9 mouse cellular contexts compared by ENCODE assay signal in genomic region chr2:138245631-138246289, GRCm38 (mm10). TPM values are rescaled to one million over a fixed set of nuclear protein-coding genes. Genes with fewer than 3 reads are reported as not detected.
DNase-seq lines count a peak whose midpoint lies in the region; ATAC-seq and TF ChIP-seq lines count a peak whose summit lies in the region.
"Had no signal": no experiment of that assay in that cellular context is flagged by ENCODE, and none has a peak within 500 bp of the region (broad histone marks: within the 10 kb centered on the region; RNA-seq: fewer than 3 reads in every experiment).

No protein-coding gene starts in this region.

- no peak overlapping the region for H3K27ac ChIP-seq in cerebellum, adult 2 months (ENCODE audit: insufficient read depth, low read length)
- peak overlapping the region; percentile 2; the same call in 1 of the 2 replicates for H3K27ac ChIP-seq in stomach, embryonic 14.5 days (ENCODE audit: low read length)
- H3K27ac ChIP-seq in stomach, postnatal 0 days (replicated peaks), result no peak overlapping the region
- peak overlapping the region; percentile 11; the same call in 1 of the 2 replicates for H3K27ac ChIP-seq in hindbrain, postnatal 0 days
- peak overlapping the region; percentile 74 for H3K27ac ChIP-seq in lung, embryonic 16.5 days (ENCODE audit: low read length)
- H3K27ac ChIP-seq: liver, embryonic 14.5 days had no signal

- 64% methylated on average over 2 of the region's 2 CpGs for WGBS in cerebellum, adult 2 months
- WGBS in stomach, embryonic 14.5 days, result 55% methylated on average over 2 of the region's 2 CpGs
- WGBS in stomach, postnatal 0 days, result 49% methylated on average over 2 of the region's 2 CpGs
- WGBS in hindbrain, postnatal 0 days, result 48% methylated on average over 2 of the region's 2 CpGs
- 46% methylated on average over 2 of the region's 2 CpGs for WGBS in lung, embryonic 16.5 days

- no peaks in the 10 kb centered on the region for H3K4me1 ChIP-seq in cerebellum, adult 2 months (ENCODE audit: control insufficient read depth, insufficient read depth, low read length)
- H3K4me1 ChIP-seq in stomach, embryonic 14.5 days (ENCODE audit: control insufficient read depth, insufficient read depth, low read length), result no peaks in the 10 kb centered on the region
- H3K4me1 ChIP-seq in stomach, postnatal 0 days (replicated peaks; ENCODE audit: control insufficient read depth, insufficient read depth), result 0 out of 2 replicates have a peak, but pooled peaks cover 2% of the 10 kb centered on the region
- no peaks in the 10 kb centered on the region for H3K4me1 ChIP-seq in hindbrain, postnatal 0 days (ENCODE audit: insufficient read depth, low read length)
- H3K4me1 ChIP-seq in lung, embryonic 16.5 days (replicated peaks; ENCODE audit: control insufficient read depth, insufficient read depth, low read length), result peaks cover 16% of the 10 kb centered on the region

- TF ChIP-seq POLR2A in cerebellum, adult 2 months (IDR thresholded peaks at IDR 0.05; ENCODE audit: borderline replicate concordance, insufficient read depth, low read length), result no peak

- TF ChIP-seq EP300 in stomach, postnatal 0 days (optimal IDR thresholded peaks at IDR 0.05), result no peak

- ATAC-seq in stomach, embryonic 14.5 days (ENCODE audit: insufficient number of reproducible peaks, insufficient read depth, low FRiP score, low read depth), result peak; percentile 75; the same call in 1 of the 2 replicates
- no peak for ATAC-seq in stomach, postnatal 0 days (ENCODE audit: low FRiP score, low TSS enrichment)
- ATAC-seq in hindbrain, postnatal 0 days, result 0 out of 2 replicates have a peak, but pooled peaks have one; percentile 68
- ATAC-seq in lung, embryonic 16.5 days (ENCODE audit: low read depth), result peak; percentile 97

- TF ChIP-seq CTCF in cerebellum, adult 2 months (IDR thresholded peaks at IDR 0.05; ENCODE audit: borderline replicate concordance, insufficient read depth, low read depth, low read length), result no peak
- no peak for TF ChIP-seq CTCF in stomach, postnatal 0 days (IDR thresholded peaks at IDR 0.05; ENCODE audit: low read depth)
- TF ChIP-seq CTCF in hindbrain, postnatal 0 days (IDR thresholded peaks at IDR 0.05; ENCODE audit: low read depth), result no peak; the same call in 1 of the 2 replicates

- H3K9me3 ChIP-seq in stomach, embryonic 14.5 days (ENCODE audit: control insufficient read depth, low read depth, low read length), result no peaks in the 10 kb centered on the region
- no peaks in the 10 kb centered on the region for H3K9me3 ChIP-seq in stomach, postnatal 0 days (ENCODE audit: control insufficient read depth, low read length)
- no peaks in the 10 kb centered on the region for H3K9me3 ChIP-seq in hindbrain, postnatal 0 days (ENCODE audit: low read length)
- no peaks in the 10 kb centered on the region for H3K9me3 ChIP-seq in lung, embryonic 16.5 days (ENCODE audit: control insufficient read depth, low read length)

- no peak overlapping the region for H3K4me2 ChIP-seq in stomach, embryonic 14.5 days (replicated peaks; ENCODE audit: low read depth, low read length)
- no peak overlapping the region for H3K4me2 ChIP-seq in stomach, postnatal 0 days (replicated peaks; ENCODE audit: low read depth)
- no peak overlapping the region for H3K4me2 ChIP-seq in hindbrain, postnatal 0 days (ENCODE audit: low read depth, low read length)
- H3K4me2 ChIP-seq in lung, embryonic 16.5 days (ENCODE audit: low read depth, low read length), result peak overlapping the region; percentile 25; the same call in 1 of the 2 replicates

- no peak overlapping the region for H3K9ac ChIP-seq in stomach, embryonic 14.5 days (replicated peaks; ENCODE audit: low read depth, low read length)
- no peak overlapping the region for H3K9ac ChIP-seq in stomach, postnatal 0 days (ENCODE audit: low read length)
- H3K9ac ChIP-seq in hindbrain, postnatal 0 days (replicated peaks; ENCODE audit: low read length), result no peak overlapping the region
- 0 out of 2 replicates have a peak overlapping the region, but pooled peaks have one; percentile 24 for H3K9ac ChIP-seq in lung, embryonic 16.5 days (ENCODE audit: low read length)
- H3K9ac ChIP-seq: liver, embryonic 14.5 days had no signal

- no peaks in the 10 kb centered on the region for H3K36me3 ChIP-seq in stomach, embryonic 14.5 days (ENCODE audit: control insufficient read depth, insufficient read depth, low read length)
- no peaks in the 10 kb centered on the region for H3K36me3 ChIP-seq in stomach, postnatal 0 days (ENCODE audit: control insufficient read depth, insufficient read depth, low read length)
- no peaks in the 10 kb centered on the region for H3K36me3 ChIP-seq in hindbrain, postnatal 0 days (ENCODE audit: insufficient read depth, low read length)
- no peaks in the 10 kb centered on the region for H3K36me3 ChIP-seq in lung, embryonic 16.5 days (ENCODE audit: control insufficient read depth, insufficient read depth, low read length)

- no peaks in the 10 kb centered on the region for H3K27me3 ChIP-seq in cerebellum, adult 2 months (ENCODE audit: control insufficient read depth, insufficient read depth, low read length)
- H3K27me3 ChIP-seq in stomach, embryonic 14.5 days (ENCODE audit: control insufficient read depth, insufficient read depth, low read length), result no peaks in the 10 kb centered on the region
- H3K27me3 ChIP-seq in stomach, postnatal 0 days (ENCODE audit: control insufficient read depth, insufficient read depth, low read length), result no peaks in the 10 kb centered on the region
- no peaks in the 10 kb centered on the region for H3K27me3 ChIP-seq in hindbrain, postnatal 0 days (ENCODE audit: insufficient read depth, low read length)
- H3K27me3 ChIP-seq in lung, embryonic 16.5 days (ENCODE audit: control insufficient read depth, insufficient read depth, low read depth, low read length), result no peaks in the 10 kb centered on the region

- H3K4me3 ChIP-seq in cerebellum, adult 2 months (replicated peaks; ENCODE audit: insufficient read depth, low read depth, low read length), result no peak overlapping the region
- H3K4me3 ChIP-seq in stomach, embryonic 14.5 days (ENCODE audit: low read depth, low read length), result no peak overlapping the region
- no peak overlapping the region for H3K4me3 ChIP-seq in stomach, postnatal 0 days (ENCODE audit: low read depth, low read length)
- no peak overlapping the region for H3K4me3 ChIP-seq in hindbrain, postnatal 0 days (ENCODE audit: low read length)
- H3K4me3 ChIP-seq in lung, embryonic 16.5 days (ENCODE audit: low read length), result no peak overlapping the region

- DNase-seq in cerebellum, adult 9-10 months, result peak; percentile 11
- no peak for DNase-seq in cerebellum, adult 2 months
- DNase-seq in stomach, postnatal 0 days (ENCODE audit: low spot score), result no peak
- peak; percentile 64 for DNase-seq in hindbrain, postnatal 0 days (ENCODE audit: low spot score)
- no peak for DNase-seq in c-Kit-positive CD71-positive TER-119-positive erythroid progenitor cells, embryonic 14.5 days (ENCODE audit: low spot score)
- no peak for DNase-seq in cerebellum, postnatal 25 days

RNA-seq across cellular contexts. Expression of gene Btbd3, which starts 10.6 kb away (rescaled TPM):
- polyA plus RNA-seq in cerebellum, adult 2 months (2012; rRNA removed), result 183 and 201 TPM in 2 replicates
- 35.7 and 36.5 TPM in 2 replicates for polyA plus RNA-seq in stomach, embryonic 14.5 days (2014; fragmentation: Nextera tagmentation; extraction: Ambion mirVana)
- 23.7 and 24.7 TPM in 2 replicates for polyA plus RNA-seq in stomach, postnatal 0 days (2015; fragmentation: Nextera tagmentation; extraction: Ambion mirVana)
- total RNA-seq in hindbrain, postnatal 0 days (2014; rRNA removed), result 59.9 and 63.1 TPM in 2 replicates
- polyA plus RNA-seq in hindbrain, postnatal 0 days (2015; fragmentation: Nextera tagmentation; extraction: Ambion mirVana), result 37.4 and 39.4 TPM in 2 replicates
- polyA plus RNA-seq in lung, embryonic 16.5 days (2015; fragmentation: Nextera tagmentation; extraction: Ambion mirVana), result 52.8 and 54.3 TPM in 2 replicates

Comparison
In these comparisons a context has a peak if more than half of its experiments do, and no peak if none do; other contexts are left out.
1. DNase-seq: peak in cerebellum, adult 9-10 months (single experiment) and hindbrain, postnatal 0 days (single experiment); none in cerebellum, adult 2 months (0 of 2), stomach, postnatal 0 days (single experiment), c-Kit-positive CD71-positive TER-119-positive erythroid progenitor cells, embryonic 14.5 days (single experiment) and cerebellum, postnatal 25 days (0 of 2).
2. H3K27ac ChIP-seq: peak in stomach, embryonic 14.5 days (single experiment), hindbrain, postnatal 0 days (single experiment) and lung, embryonic 16.5 days (single experiment); none in cerebellum, adult 2 months (single experiment) and stomach, postnatal 0 days (single experiment).